Mouse (Mus musculus) adrenal gland, postnatal 14 days (tissue): ENCODE results near the gene 1700031F05Rik. TPM values are rescaled to one million over a fixed set of nuclear protein-coding genes. Genes with fewer than 3 reads are reported as not detected.
"Not testable (repeated sequence)": the region's sequence is repeated elsewhere in the genome, so short reads cannot be mapped to it uniquely, and the experiment has no call there.

Experiments
- DNase-seq: peaks from one replicate; pipeline ENCODE4 v3.0.0; 2021; ENCODE audit warnings: mixed read lengths
- long read RNA-seq, 2 experiments: library from polyadenylated mRNA; stranded (forward); transcript quantifications; one replicate each; pipeline ENCODE4 v2.0.0; 2021
- total RNA-seq: library from RNA; stranded (reverse); gene quantifications from 2 replicates; pipeline ENCODE4 v1.2.3, GENCODE M21; 2021

The 1700031F05Rik gene
- not detected in 2 replicates for total RNA-seq
- long read RNA-seq, experiment 1, result 0 reads
- long read RNA-seq, experiment 2, result 0 reads

DNA sequence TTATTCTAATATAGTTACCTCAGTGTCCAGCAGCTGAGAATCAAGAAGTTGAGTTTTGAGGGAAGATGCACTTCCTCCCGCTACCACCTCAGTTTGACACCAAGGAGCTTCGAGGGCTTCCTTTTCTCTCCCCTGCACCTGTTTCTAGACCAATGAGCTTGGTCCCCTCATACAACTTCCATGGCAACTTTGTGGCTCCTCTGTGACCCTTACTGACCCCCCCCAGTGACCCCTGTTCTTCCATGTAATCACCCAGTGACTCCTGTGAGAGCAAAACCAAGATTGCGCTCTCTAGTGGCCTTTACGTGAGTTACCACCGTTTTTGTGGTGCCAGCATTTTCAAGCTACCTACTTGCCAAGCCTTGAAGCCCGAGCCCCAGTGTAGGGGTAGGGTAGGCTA, at the start of gene 1700031F05Rik:
Gene 1700031F05Rik, minus strand, starts transcription at position 101 of the 400 bp plus-strand sequence.
- no peak for DNase-seq

GRCm38 (mm10) chrX:102914823-102915222, 47.1 kb upstream of the 1700031F05Rik start:
- DNase-seq, result not testable (repeated sequence)

DNA sequence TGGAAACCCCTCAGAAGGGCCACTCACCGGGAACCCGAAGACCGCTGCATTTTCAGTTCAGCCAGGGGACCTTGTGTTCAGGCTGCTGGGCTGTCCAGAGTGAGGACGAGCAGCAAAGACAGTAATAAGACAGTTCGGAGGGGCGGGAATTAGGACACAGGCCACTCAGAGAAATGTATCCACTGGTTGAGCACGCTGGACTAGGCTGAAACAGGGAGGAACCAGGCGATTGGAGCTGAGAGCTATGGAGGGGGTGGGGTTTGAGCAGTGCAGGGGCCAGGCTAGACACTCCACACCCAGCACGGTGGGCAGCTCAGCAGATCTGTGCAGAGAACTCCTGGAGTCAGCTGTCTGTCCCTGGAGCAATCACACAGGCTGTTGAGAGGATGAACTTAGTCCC, 40.8 kb upstream of the 1700031F05Rik start, which contains the start of the genes Dmrtc1a and 1700011M02Rik:
Gene Dmrtc1a, minus strand, starts transcription at position 101 of the 400 bp plus-strand sequence.
Gene 1700011M02Rik, plus strand, starts transcription at position 319 of the 400 bp plus-strand sequence.
- DNase-seq, result not testable (repeated sequence)

DNA sequence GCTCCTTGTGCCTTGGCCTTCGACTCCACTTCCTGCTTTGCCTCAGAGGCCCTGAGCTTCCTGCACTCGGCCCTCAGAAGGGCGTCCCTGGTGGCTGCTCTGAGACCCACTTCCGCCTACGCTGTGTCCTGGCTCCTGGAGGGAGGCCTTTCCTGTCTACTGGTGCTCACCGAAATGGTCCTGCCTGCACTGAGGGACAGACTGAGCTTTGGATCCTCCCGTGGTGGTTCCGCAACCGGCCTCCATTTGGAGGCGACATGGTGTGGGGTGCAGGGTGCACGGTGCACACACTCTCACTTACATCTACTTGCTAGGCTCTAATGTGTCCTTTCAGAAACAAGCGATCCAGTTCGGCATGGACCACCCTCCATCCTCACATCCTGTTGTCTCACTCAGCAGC, 13.3 kb downstream of the 1700031F05Rik start, which contains the start of gene Dmrtc1c2:
Gene Dmrtc1c2, minus strand, starts transcription at position 101 of the 400 bp plus-strand sequence.
- DNase-seq, result not testable (repeated sequence)

GRCm38 (mm10) chrX:102812311-102812710, 55.5 kb downstream of the 1700031F05Rik start:
- DNase-seq, result no peak

Other genes with a start within 250 kb of the 1700031F05Rik start
- 12.0 and 13.0 TPM in 2 replicates for gene Phka1, start 223.7 kb downstream of the 1700031F05Rik start, total RNA-seq
- not detected in 2 replicates for gene Gm3880, start 181.0 kb downstream of the 1700031F05Rik start, total RNA-seq
- not detected in 2 replicates for gene Gm9112, start 160.3 kb downstream of the 1700031F05Rik start, total RNA-seq
- not detected in 2 replicates for gene Dmrtc1b, start 160.1 kb downstream of the 1700031F05Rik start, total RNA-seq
- not detected in 2 replicates for gene Dmrtc1c1, start 65.0 kb downstream of the 1700031F05Rik start, total RNA-seq
- not detected in 2 replicates for gene Dmrtc1c2, start 13.4 kb downstream of the 1700031F05Rik start, total RNA-seq
- 0.33 TPM in 1 of 2 replicates, not detected in the other for gene Dmrtc1a, start 40.7 kb upstream of the 1700031F05Rik start, total RNA-seq
- gene 1700011M02Rik, start 40.9 kb upstream of the 1700031F05Rik start, total RNA-seq, result not detected in 2 replicates
- gene 1700018G05Rik, start 60.4 kb upstream of the 1700031F05Rik start, total RNA-seq, result not detected in 2 replicates